Mouse (Mus musculus) layer of hippocampus, adult 18-20 months (tissue): ENCODE measurements around the gene Glp1r. TPM values are rescaled to one million over a fixed set of nuclear protein-coding genes. Genes with fewer than 3 reads are reported as not detected.
A peak's percentile ranks its signal among the peaks of the same experiment; 100 is the strongest.

Source experiments
- DNase-seq, 2 experiments: peaks; one replicate each; pipeline ENCODE4 v3.0.0; 2022; ENCODE audit warnings: low spot score in 2 of 2
- total RNA-seq, 2 experiments: library from RNA; stranded (reverse); gene quantifications; 2 replicates each; pipeline ENCODE4 v1.2.3; 2021

Glp1r gene
- total RNA-seq, 2 experiments from 2014 or later, result 2.3 to 3.1 TPM

- no peak for DNase-seq
Measured at GRCm38 (mm10) chr17:30911732-30912088, 10.1 kb downstream of the Glp1r start.

GRCm38 (mm10) chr17:30912536-30912935 is 10.9 kb downstream of the Glp1r start:
- no peak for DNase-seq

DNA sequence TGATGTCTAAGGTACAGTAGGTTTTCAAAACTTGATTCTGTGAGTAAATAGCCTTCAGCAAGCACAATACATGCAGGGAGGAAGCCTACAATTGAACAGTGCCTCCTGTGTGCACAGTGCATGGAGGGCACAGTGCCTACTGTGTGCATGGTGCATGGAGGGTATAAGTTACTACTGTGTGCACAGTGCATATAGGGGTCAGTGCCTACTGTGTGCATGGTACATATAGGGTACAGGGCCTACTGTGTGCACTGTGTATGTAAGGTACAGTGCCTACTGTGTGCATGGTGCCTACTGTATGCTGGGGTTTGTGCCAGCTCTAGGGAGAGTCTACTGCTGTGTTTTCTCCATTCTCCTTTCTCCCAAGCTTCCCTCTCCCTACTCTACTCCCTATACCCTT is 12.6 kb downstream of the Glp1r start:
- DNase-seq, result no peak

DNA sequence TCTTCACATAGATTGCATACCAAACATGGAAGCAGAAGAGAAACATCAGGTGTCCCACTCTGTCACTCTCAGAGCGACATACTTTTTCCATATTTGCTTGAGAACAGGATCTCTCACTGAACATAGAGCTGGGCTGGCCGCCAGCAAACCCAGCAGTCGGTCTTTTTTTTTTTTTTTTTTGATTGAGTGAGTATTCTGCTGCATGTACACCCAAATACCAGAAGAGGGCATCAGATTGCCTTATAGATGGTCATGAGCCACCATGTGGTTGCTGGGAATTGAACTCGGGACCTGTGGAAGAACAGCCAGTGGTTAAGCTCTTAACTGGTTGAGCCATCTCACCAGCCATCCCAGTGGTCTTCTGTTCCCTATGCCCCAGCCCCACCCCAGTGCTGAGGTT is 21.9 kb downstream of the Glp1r start:
- no peak for DNase-seq

GRCm38 (mm10) chr17:30930827-30931226 is 29.2 kb downstream of the Glp1r start:
- no peak for DNase-seq

- DNase-seq, result no peak
Measured at GRCm38 (mm10) chr17:30932836-30933235, 31.2 kb downstream of the Glp1r start.

DNA sequence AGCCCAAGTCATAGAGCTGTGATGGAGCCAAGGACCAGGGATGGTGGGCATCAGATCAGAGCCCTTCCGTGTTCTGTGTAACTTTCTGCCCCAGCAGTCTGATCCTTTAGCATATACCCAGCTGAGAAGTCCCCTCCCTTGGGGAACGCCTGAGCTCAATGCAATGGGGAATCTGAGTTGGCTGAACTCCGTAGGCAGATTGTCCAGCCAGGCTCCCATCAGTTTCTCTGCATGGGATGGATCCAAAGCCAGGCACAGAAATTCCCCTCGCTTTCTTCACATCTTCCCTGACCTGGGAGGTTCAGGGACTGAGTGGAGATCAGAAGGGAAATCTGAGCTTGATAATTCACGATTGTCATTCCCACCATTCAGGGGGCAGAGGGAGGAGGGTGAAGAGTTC is 33.7 kb downstream of the Glp1r start:
- no peak for DNase-seq

GRCm38 (mm10) chr17:30938554-30938953 is 36.9 kb downstream of the Glp1r start:
- no peak for DNase-seq

GRCm38 (mm10) chr17:30948382-30948781 is 46.8 kb downstream of the Glp1r start:
- DNase-seq, result no peak

DNA sequence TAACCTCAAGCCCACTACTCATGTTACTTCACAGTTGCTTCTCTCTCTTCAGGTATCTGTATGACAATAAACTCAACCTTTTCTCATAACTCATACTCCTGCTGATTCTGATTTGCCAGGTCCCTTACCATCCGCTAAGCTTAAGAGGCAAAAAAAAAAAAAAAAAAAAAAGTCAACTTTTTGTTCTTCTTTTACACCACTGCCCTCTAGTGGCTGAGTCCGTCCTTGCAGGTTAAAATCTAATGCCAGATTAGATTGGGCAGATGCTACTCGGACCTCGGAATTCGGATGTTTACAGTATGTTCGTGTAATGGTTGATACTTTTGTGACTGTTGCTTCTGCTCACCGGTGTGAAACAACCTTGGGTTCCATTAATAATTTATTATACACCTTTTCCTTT is 49.2 kb downstream of the Glp1r start:
- peak; percentile 39 to 88 for DNase-seq

DNA sequence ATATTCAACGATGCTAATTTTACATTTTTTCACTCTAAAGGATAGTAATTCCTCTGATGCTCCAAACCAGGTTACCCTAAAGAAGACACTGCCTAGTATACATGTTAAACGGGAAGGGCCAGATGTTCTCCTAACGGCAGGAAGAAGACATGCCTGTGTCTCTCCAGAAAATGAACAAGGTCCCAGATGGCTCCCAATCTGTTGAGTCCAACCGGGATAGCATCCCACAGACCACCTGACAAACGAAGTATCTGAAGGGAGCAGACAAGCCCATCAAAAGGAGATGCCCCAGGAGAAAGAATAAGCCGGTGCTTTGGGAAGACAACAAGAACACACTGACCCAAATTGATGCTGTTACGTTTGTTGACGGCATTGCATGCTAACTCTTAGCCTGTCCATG is 50.0 kb downstream of the Glp1r start:
- DNase-seq, result peak; percentile 18 to 61

DNA sequence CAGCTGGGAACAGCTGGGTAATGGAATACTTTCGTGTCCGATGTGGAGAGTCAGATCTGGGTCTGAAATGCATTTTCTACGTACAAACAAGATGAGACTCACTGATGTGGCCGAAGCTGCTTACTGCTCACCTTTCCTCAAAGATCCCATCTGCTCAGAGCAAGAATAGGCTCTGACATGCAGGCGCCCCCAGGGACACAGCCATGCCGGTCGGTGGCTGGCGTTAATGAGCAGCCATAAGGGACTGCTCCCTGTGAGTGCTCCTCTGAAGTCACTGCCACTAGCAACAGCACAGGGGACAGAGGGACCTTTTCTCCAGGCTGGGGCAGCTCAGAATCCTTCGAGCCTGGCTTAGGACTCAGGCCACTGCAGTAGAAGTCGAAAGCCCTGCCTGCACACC is 52.7 kb downstream of the Glp1r start, which contains the start of gene Umodl1:
Gene Umodl1, plus strand, starts transcription at position 301 of the 400 bp plus-strand sequence.
- no peak for DNase-seq

DNA sequence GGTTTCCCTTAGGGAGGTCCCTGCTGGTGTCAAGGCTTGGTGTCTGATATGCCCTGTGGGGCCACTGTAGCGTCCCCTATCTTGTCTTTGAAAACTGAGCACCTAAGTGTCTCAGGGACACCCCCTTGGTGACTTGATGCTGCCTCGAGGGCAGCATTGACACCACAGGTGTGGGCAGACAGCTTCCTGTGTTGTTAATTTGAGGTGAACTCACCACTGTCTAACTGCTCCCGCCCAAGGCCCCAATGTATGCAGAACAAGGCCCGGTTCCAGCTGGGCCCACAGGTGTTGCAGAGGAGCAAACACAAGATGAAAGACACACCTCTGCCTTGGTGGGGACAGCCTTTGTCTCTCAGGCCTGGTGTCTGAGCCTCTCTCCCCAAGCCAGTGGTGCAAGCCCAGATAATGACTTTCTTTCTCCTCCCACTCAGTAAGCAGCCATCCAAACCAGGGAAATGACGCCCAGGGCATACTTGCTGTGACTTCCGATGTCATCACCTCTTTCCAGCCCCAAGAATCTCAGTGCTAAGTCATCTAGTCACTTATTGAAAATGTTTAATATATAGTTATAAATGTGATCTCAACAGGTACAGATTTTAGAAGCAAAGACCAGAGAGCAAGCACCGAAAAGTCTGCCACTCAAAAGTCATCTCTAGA is 60.4 kb downstream of the Glp1r start:
- no peak for DNase-seq

DNA sequence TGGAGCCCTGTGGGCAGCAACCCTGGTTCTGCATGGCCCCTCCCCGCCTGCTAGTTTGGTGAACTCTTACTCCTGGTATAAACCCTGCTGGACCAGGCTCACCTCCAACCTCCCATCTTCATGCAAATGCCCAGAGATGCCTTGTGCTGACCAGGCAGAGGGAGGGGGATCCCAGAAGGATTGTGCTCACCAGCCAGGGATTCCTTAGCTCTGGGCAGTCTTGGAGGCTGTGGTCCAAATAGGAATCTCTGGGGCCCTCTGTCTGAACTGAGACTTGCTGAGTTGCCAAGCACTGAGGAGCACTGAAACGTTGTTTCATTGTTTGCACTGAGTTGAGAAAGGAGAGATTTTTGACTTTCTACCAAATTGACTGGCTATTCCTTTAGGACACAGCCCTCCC is 61.3 kb downstream of the Glp1r start:
- no peak for DNase-seq

GRCm38 (mm10) chr17:30969983-30970382 is 68.4 kb downstream of the Glp1r start:
- DNase-seq, result no peak

GRCm38 (mm10) chr17:30971877-30972276 is 70.3 kb downstream of the Glp1r start:
- peak; percentile 25 to 51 for DNase-seq

- no peak for DNase-seq
Measured at GRCm38 (mm10) chr17:30973332-30973731, 71.7 kb downstream of the Glp1r start.

- DNase-seq, result peak; percentile 30 to 41
Measured at GRCm38 (mm10) chr17:30977290-30977689, 75.7 kb downstream of the Glp1r start.

DNA sequence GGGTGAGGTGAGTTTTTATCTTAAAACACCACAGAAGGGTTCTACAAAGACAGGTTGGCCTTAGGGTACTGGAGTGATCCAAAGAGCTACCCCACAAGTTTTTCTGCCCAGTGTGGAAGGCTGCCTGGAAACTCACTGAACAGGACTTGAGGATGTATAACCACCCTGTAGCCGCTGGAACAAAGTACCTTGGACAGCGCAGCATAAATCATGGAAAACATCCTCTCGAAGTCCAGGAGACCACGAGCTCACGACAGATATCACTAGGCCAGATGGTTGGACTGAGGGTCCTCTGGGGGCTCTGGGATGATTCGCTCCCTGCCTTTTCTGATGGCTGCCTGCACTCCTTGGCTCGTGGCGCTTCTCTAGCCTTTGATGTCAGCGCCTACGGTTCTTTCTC is 76.9 kb downstream of the Glp1r start:
- DNase-seq, result no peak

DNA sequence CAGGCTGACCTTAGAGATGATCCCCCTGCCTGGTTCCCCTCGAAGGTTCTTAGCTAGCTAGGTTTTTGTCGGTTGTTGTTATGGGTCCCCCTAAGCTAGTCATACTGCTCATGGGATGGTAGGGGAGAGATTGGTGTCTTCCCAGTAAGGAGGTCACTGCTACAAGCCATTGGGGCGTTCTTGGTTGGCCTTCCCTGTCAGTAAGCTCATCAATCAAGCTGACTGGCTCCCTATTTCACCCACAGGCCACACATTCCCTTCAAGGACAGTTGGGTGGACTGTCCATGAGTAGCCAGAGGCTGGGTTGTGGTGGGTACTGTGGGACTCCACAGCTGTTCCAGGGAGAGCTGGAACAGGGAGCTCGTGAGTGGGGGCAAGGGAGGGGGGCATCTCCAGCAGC is 81.9 kb downstream of the Glp1r start:
- DNase-seq, result no peak

DNA sequence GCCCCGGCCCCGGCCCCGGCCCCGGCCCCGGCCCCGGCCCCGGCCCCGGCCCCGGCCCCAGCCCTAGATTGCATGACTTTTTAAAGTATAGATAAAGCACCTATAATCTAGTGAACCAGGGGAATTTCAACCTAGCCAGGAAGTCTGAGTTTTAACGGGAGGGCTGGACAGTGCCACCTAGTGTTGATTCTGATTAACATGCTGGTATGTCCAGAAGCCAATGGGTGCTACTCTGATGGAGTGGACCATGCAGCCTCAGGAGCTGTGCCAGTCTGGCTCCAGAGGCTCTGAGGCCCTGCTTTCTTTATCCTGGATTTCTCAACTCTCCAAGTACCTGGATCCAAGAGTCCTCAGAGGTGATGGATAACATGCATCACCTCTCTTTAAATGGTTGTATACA is 88.6 kb downstream of the Glp1r start:
- DNase-seq, result peak in 1 of 2 experiments; percentile 47
